Comparison of ENCODE assay signal across 8 mouse cellular contexts in genomic region chr11:11811906-11812480, GRCm38 (mm10). TPM values are rescaled to one million over a fixed set of nuclear protein-coding genes. Genes with fewer than 3 reads are reported as not detected.
DNase-seq lines count a peak whose midpoint lies in the region; ATAC-seq lines count a peak whose summit lies in the region.

No protein-coding gene starts in this region.

- intact Hi-C loops in left cerebral cortex, postnatal 14 days (cut with DNase I) = loop anchor here (5.0 kb wide), 1 partner anchor 730 kb away; no protein-coding TSS in a partner anchor

- ATAC-seq in cerebellum, adult (ENCODE audit: insufficient number of reproducible peaks, low FRiP score, low TSS enrichment) = no peak
- peak; percentile 69 for ATAC-seq in megakaryocyte-erythroid progenitor cell, adult 5-6 weeks (replicated peaks; ENCODE audit: low FRiP score, low TSS enrichment, poor library complexity, severe bottlenecking)

- DNase-seq in cerebellum, adult 11 months = peak; percentile 44
- DNase-seq in cerebellum, postnatal 4 days (ENCODE audit: low spot score in 2 of 2) = peak; percentile 52 to 75
- peak; percentile 79 for DNase-seq in gastrocnemius, adult 18-20 months (ENCODE audit: low spot score)
- peak; percentile 88 for DNase-seq in induced T-regulatory cell, adult 2 months (ENCODE audit: low read depth)
- DNase-seq in left cerebral cortex, postnatal 14 days (ENCODE audit: low spot score in 2 of 2) = peak; percentile 78 to 85
- peak; percentile 53 for DNase-seq in skeletal muscle tissue, adult 2 months (ENCODE audit: low read depth, low spot score)

RNA-seq across cellular contexts. Expression of gene Fignl1, which starts 3.2 kb away (rescaled TPM):
- under 1 TPM; 0.14 to 0.18 TPM for total RNA-seq in gastrocnemius, adult 18-20 months (2021)
- under 1 TPM; 0.70 to 0.81 TPM for total RNA-seq in left cerebral cortex, postnatal 14 days (2021)
- total RNA-seq in megakaryocyte-erythroid progenitor cell, adult 5-6 weeks (2014; fragmentation: Nextera tagmentation) = 59.5 and 80.1 TPM in 2 replicates
- 89.0 and 110 TPM in 2 replicates for total RNA-seq in megakaryocyte-erythroid progenitor cell, adult 5-6 weeks (2017)

Comparison
In these comparisons a context has a peak if more than half of its experiments do, and no peak if none do; other contexts are left out.
1. RNA of gene Fignl1, which starts 3.2 kb away (total RNA-seq): 59.5 to 110 TPM in megakaryocyte-erythroid progenitor cell, adult 5-6 weeks; 0.70 to 0.81 TPM in left cerebral cortex, postnatal 14 days and 0.14 to 0.18 TPM in gastrocnemius, adult 18-20 months; every median in the first group is over 10 times any median in the second.
2. Peak in every context shown above with its lines, with median percentiles within 50 percentile points of each other: DNase-seq.